Mouse (Mus musculus) MEL (cell line): ENCODE measurements around the gene Taf5.

Source experiments
- CHD1 ChIP-seq: IDR thresholded peaks from 2 replicates; pipeline ENCODE4 v1.6.1; 2012; ENCODE audit warnings: low read depth, mild to moderate bottlenecking, inconsistent platforms, low read length, improper control_type of control experiment
- CHD2 ChIP-seq: IDR thresholded peaks from 2 replicates; pipeline ENCODE4 v1.6.1; 2011; ENCODE audit warnings: low read length, improper control_type of control experiment
- EP300 ChIP-seq, 2 experiments: IDR thresholded peaks; 2 replicates each; pipeline ENCODE4 v1.6.1; 2011; ENCODE audit warnings: improper control_type of control experiment in 2 of 2, low read length in 2 of 2, low read depth in 1 of 2, mild to moderate bottlenecking in 1 of 2
- GABPA ChIP-seq: IDR thresholded peaks from 2 replicates; pipeline ENCODE4 v1.6.1; 2012; ENCODE audit warnings: low read depth, mild to moderate bottlenecking, inconsistent platforms, low read length, improper control_type of control experiment, moderate library complexity
- GATA1 ChIP-seq: IDR thresholded peaks from 2 replicates; pipeline ENCODE4 v1.6.1; 2011; ENCODE audit warnings: low read depth, low read length, improper control_type of control experiment
- NRF1 ChIP-seq: IDR thresholded peaks from 2 replicates; pipeline ENCODE4 v1.6.1; 2014; ENCODE audit warnings: low read depth, mild to moderate bottlenecking, inconsistent platforms, low read length, improper control_type of control experiment, moderate library complexity; ENCODE audit not compliant: poor library complexity, insufficient read depth, severe bottlenecking
- RCOR1 ChIP-seq: IDR thresholded peaks from 2 replicates; pipeline ENCODE4 v1.6.1; 2012; ENCODE audit warnings: low read depth, mild to moderate bottlenecking, inconsistent platforms, low read length, improper control_type of control experiment
- SMC3 ChIP-seq: IDR thresholded peaks from 2 replicates; pipeline ENCODE4 v1.6.1; 2011; ENCODE audit warnings: low read depth, low read length, improper control_type of control experiment
- TAL1 ChIP-seq: IDR thresholded peaks from 2 replicates; pipeline ENCODE4 v1.6.1; 2012; ENCODE audit warnings: mild to moderate bottlenecking, inconsistent platforms, low read length, moderate library complexity, mixed read lengths
- TBP ChIP-seq: IDR thresholded peaks from 2 replicates; pipeline ENCODE4 v1.8.0; 2011; ENCODE audit warnings: low read depth, low read length, improper control_type of control experiment
- TCF12 ChIP-seq: IDR thresholded peaks from 2 replicates; pipeline ENCODE4 v1.6.1; 2014; ENCODE audit warnings: low read depth, mild to moderate bottlenecking, inconsistent platforms, low read length, improper control_type of control experiment, moderate library complexity
- USF1 ChIP-seq: IDR thresholded peaks from 2 replicates; pipeline ENCODE4 v1.6.1; 2014; ENCODE audit warnings: low read depth, mild to moderate bottlenecking, inconsistent platforms, low read length, improper control_type of control experiment, moderate library complexity

DNA sequence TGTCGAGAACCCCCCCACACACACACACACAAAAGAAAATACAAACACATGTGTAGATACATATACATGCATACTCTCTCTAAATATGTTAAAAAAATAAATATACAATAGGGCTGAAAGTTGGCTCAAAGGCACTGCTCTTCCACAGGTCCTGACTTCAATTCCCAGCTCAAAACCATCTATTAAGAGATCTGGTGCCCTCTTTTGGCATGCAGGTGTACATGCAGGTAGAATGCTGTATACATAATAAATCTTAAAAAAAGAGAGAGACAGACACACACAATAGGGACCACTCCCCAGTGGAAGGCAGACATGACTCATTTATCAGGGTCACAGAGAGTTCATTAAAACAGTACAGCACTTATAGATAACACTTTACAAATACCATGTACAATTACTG lies 21.2 kb upstream of the Taf5 start:
- TF ChIP-seq USF1 = no peak
- no peak for TF ChIP-seq CHD2
- TF ChIP-seq TCF12 = no peak
- no peak for TF ChIP-seq SMC3
- no peak for TF ChIP-seq NRF1
- TF ChIP-seq TBP = no peak
- TF ChIP-seq TAL1 = no peak
- no peak for TF ChIP-seq EP300 (IDR thresholded peaks at IDR 0.05; ENCODE audit: low read depth in 1 of 2, low read length in 2 of 2)
- no peak for TF ChIP-seq RCOR1
- TF ChIP-seq CHD1 = no peak
- TF ChIP-seq GABPA = no peak
- TF ChIP-seq GATA1 = no peak
